Mouse (Mus musculus) thymus, adult 2 months (tissue): ENCODE data around the gene Sept8. TPM values are rescaled to one million over a fixed set of nuclear protein-coding genes. Genes with fewer than 3 reads are reported as not detected.

ENCODE experiments used
- DNase-seq: peaks from one replicate; pipeline ENCODE4 v3.0.0; 2021
- H3K27ac ChIP-seq: fragments of 200-500 bp; 2 replicates; pipeline ENCODE4 v1.5.1; 2012; ENCODE audit warnings: low read length, control low read depth; ENCODE audit not compliant: control insufficient read depth, insufficient read depth
- H3K27me3 ChIP-seq: fragments of 200-500 bp; 2 replicates; pipeline ENCODE4 v1.6.1; 2012; ENCODE audit warnings: mild to moderate bottlenecking, low read length, moderate library complexity, mixed read lengths; ENCODE audit not compliant: control insufficient read depth, insufficient read depth
- H3K36me3 ChIP-seq: fragments of 200-500 bp; 2 replicates; pipeline ENCODE4 v1.6.1; 2012; ENCODE audit warnings: mild to moderate bottlenecking, low read length, moderate library complexity; ENCODE audit not compliant: control insufficient read depth, insufficient read depth
- H3K4me1 ChIP-seq: fragments of 200-500 bp; replicated peaks from 2 replicates; pipeline ENCODE4 v1.6.1; 2012; ENCODE audit warnings: low read length; ENCODE audit not compliant: control insufficient read depth, insufficient read depth
- H3K4me3 ChIP-seq: fragments of 200-500 bp; 2 replicates; pipeline ENCODE4 v1.5.1; 2012; ENCODE audit warnings: mild to moderate bottlenecking, low read length, control low read depth, moderate library complexity; ENCODE audit not compliant: control insufficient read depth, insufficient read depth
- CTCF ChIP-seq: fragments of 200-500 bp; IDR thresholded peaks from 2 replicates; pipeline ENCODE4 v1.5.1; 2012; ENCODE audit warnings: mild to moderate bottlenecking, control low read depth, low read length, moderate library complexity, borderline replicate concordance; ENCODE audit not compliant: control insufficient read depth, poor library complexity, insufficient read depth; ENCODE audit errors: extremely low read depth
- POLR2A ChIP-seq: fragments of 200-500 bp; IDR thresholded peaks from 2 replicates; pipeline ENCODE4 v1.6.1; 2012; ENCODE audit warnings: mild to moderate bottlenecking, low read length, control low read depth, moderate library complexity; ENCODE audit not compliant: control insufficient read depth, poor library complexity, insufficient read depth; ENCODE audit errors: extremely low read depth
- WGBS: fragments of 180-500 bp; shearing (Covaris S2); methylation state at CpG from one replicate; pipeline ENCODE4 v1.1.7; 2018; 5-methylcytosine and 5-hydroxymethylcytosine counted together
- polyA plus RNA-seq: library from polyadenylated mRNA; depleted of rRNA; stranded (reverse); fragments of >200 nt; gene quantifications from 2 replicates; pipeline ENCODE4 v1.2.3, GENCODE M21; 2012

Gene Sept8
- polyA plus RNA-seq, 1 experiment = 11.5 TPM

GRCm38 (mm10) chr11:53531578-53532230, 12.6 kb downstream of the Sept8 start:
- WGBS = 96% methylated on average over 10 of the region's 10 CpGs
- DNase-seq = no peak
- H3K36me3 ChIP-seq = no peaks in the 10 kb centered on the region

GRCm38 (mm10) chr11:53532231-53532620, 13.2 kb downstream of the Sept8 start:
- Histone ChIP-seq H3K4me1 (peaks cover 5% of the 10 kb centered on the region; the same call in 1 of the 2 replicates), H3K27ac (no peak overlapping the region), H3K4me3 (no peak overlapping the region), H3K27me3 (no peaks in the 10 kb centered on the region), H3K36me3 (no peaks in the 10 kb centered on the region)
- no peak for DNase-seq
- WGBS = 73% methylated on average over 1 of the region's 1 CpGs
- no peak for TF ChIP-seq POLR2A
- no peak for TF ChIP-seq CTCF

More at GRCm38 (mm10) chr11:53531578-53532230, 12.6 kb downstream of the Sept8 start:
- no peak overlapping the region for H3K4me3 ChIP-seq
- no peak for TF ChIP-seq POLR2A
- no peak for TF ChIP-seq CTCF
- no peaks in the 10 kb centered on the region for H3K27me3 ChIP-seq
- peaks cover 5% of the 10 kb centered on the region; the same call in 1 of the 2 replicates for H3K4me1 ChIP-seq
- H3K27ac ChIP-seq = no peak overlapping the region

GRCm38 (mm10) chr11:53539002-53539491, 20.0 kb downstream of the Sept8 start:
- TF ChIP-seq CTCF (no peak), POLR2A (no peak)
- Histone ChIP-seq H3K27me3 (no peaks in the 10 kb centered on the region), H3K4me1 (no peaks in the 10 kb centered on the region), H3K36me3 (no peaks in the 10 kb centered on the region), H3K4me3 (no peak overlapping the region), H3K27ac (no peak overlapping the region)
- WGBS = 96% methylated on average over 15 of the region's 15 CpGs
- no peak for DNase-seq

GRCm38 (mm10) chr11:53540394-53540793, 21.3 kb downstream of the Sept8 start:
- Histone ChIP-seq H3K36me3 (no peaks in the 10 kb centered on the region), H3K27me3 (no peaks in the 10 kb centered on the region), H3K27ac (no peak overlapping the region), H3K4me3 (no peak overlapping the region), H3K4me1 (no peaks in the 10 kb centered on the region)
- whole genome bisulfite sequencing = 90% methylated on average over 3 of the region's 3 CpGs
- no peak for TF ChIP-seq CTCF
- no peak for TF ChIP-seq POLR2A
- DNase-seq = no peak

GRCm38 (mm10) chr11:53541222-53541621, 22.2 kb downstream of the Sept8 start:
- 98% methylated on average over 11 of the region's 11 CpGs for WGBS
- H3K4me3 ChIP-seq = no peak overlapping the region

GRCm38 (mm10) chr11:53543021-53543420, 24.0 kb downstream of the Sept8 start:
- DNase-seq = no peak
- no peak overlapping the region for H3K27ac ChIP-seq
- H3K4me1 ChIP-seq = no peaks in the 10 kb centered on the region
- H3K4me3 ChIP-seq = no peak overlapping the region
- no peaks in the 10 kb centered on the region for H3K27me3 ChIP-seq
- 92% methylated on average over 7 of the region's 7 CpGs for WGBS
- no peaks in the 10 kb centered on the region for H3K36me3 ChIP-seq
- TF ChIP-seq CTCF (no peak), POLR2A (no peak)

More at GRCm38 (mm10) chr11:53541222-53541621, 22.2 kb downstream of the Sept8 start:
- Histone ChIP-seq H3K27me3 (no peaks in the 10 kb centered on the region), H3K4me1 (no peaks in the 10 kb centered on the region), H3K27ac (no peak overlapping the region), H3K36me3 (no peaks in the 10 kb centered on the region)
- TF ChIP-seq POLR2A = no peak
- TF ChIP-seq CTCF = no peak
- no peak for DNase-seq

- Histone ChIP-seq H3K4me1 (no peaks in the 10 kb centered on the region), H3K27ac (no peak overlapping the region), H3K36me3 (no peaks in the 10 kb centered on the region), H3K4me3 (no peak overlapping the region), H3K27me3 (no peaks in the 10 kb centered on the region)
- TF ChIP-seq CTCF (no peak), POLR2A (no peak)
- DNase-seq = no peak
- 93% methylated on average over 6 of the region's 6 CpGs for WGBS
Observed at GRCm38 (mm10) chr11:53546271-53546670, 27.2 kb downstream of the Sept8 start.
